Mouse (Mus musculus): ENCODE results near the gene Cuta.
"Not testable (repeated sequence)": the region's sequence is repeated elsewhere in the genome, so short reads cannot be mapped to it uniquely, and the experiment has no call there.

The Cuta gene

GRCm38 (mm10) chr17:26936921-26937695 is 2.3 kb downstream of the Cuta start:
- peak; percentile 43 for DNase-seq (ENCODE audit: low spot score)

- DNase-seq (ENCODE audit: low spot score), result peak; percentile 48
These were observed 2.9 kb downstream of the Cuta start for GRCm38 (mm10) chr17:26936453-26936852.

- DNase-seq (ENCODE audit: low spot score), result no peak
These were observed 4.3 kb downstream of the Cuta start for GRCm38 (mm10) chr17:26935027-26935426.

GRCm38 (mm10) chr17:26933885-26934827 is 5.2 kb downstream of the Cuta start:
- no peak for DNase-seq (ENCODE audit: low spot score)

GRCm38 (mm10) chr17:26933419-26933818 is 6.0 kb downstream of the Cuta start:
- DNase-seq (ENCODE audit: low spot score), result no peak

- peak; percentile 99 for DNase-seq (ENCODE audit: low spot score)
These were observed 6.5 kb downstream of the Cuta start, which contains the start of gene Phf1 for GRCm38 (mm10) chr17:26932839-26933398. TSS of gene Phf1 (plus strand) at chr17:26933052.

- peak; percentile 73 for DNase-seq (ENCODE audit: low spot score)
These were observed 7.6 kb downstream of the Cuta start for GRCm38 (mm10) chr17:26931795-26932194.

GRCm38 (mm10) chr17:26925414-26925813 is 14.0 kb downstream of the Cuta start:
- not testable (repeated sequence) for DNase-seq (ENCODE audit: low spot score)

GRCm38 (mm10) chr17:26922368-26922767 is 17.0 kb downstream of the Cuta start:
- not testable (repeated sequence) for DNase-seq (ENCODE audit: low spot score)

GRCm38 (mm10) chr17:26919516-26919915 is 19.9 kb downstream of the Cuta start:
- DNase-seq (ENCODE audit: low spot score), result not testable (repeated sequence)

- no peak for DNase-seq (ENCODE audit: low spot score)
These were observed 21.0 kb downstream of the Cuta start for GRCm38 (mm10) chr17:26918343-26918742.

- DNase-seq (ENCODE audit: low spot score), result not testable (repeated sequence)
These were observed 21.8 kb downstream of the Cuta start for GRCm38 (mm10) chr17:26917560-26917959.

- peak; percentile 100 for DNase-seq (ENCODE audit: low spot score)
These were observed 22.5 kb downstream of the Cuta start, which contains the start of gene Kifc5b for GRCm38 (mm10) chr17:26916711-26917482. TSS of gene Kifc5b (plus strand) at chr17:26917091.

GRCm38 (mm10) chr17:26915248-26915647 is 24.1 kb downstream of the Cuta start:
- DNase-seq (ENCODE audit: low spot score), result no peak

- DNase-seq (ENCODE audit: low spot score), result not testable (repeated sequence)
These were observed 31.9 kb downstream of the Cuta start for GRCm38 (mm10) chr17:26907506-26907905.

GRCm38 (mm10) chr17:26904320-26904719 is 35.0 kb downstream of the Cuta start:
- no peak for DNase-seq (ENCODE audit: low spot score)

GRCm38 (mm10) chr17:26900916-26901315 is 38.5 kb downstream of the Cuta start:
- DNase-seq (ENCODE audit: low spot score), result no peak

- DNase-seq (ENCODE audit: low spot score), result peak; percentile 84
These were observed 43.8 kb downstream of the Cuta start for GRCm38 (mm10) chr17:26895578-26895977.

- DNase-seq (ENCODE audit: low spot score), result no peak
These were observed 45.0 kb downstream of the Cuta start for GRCm38 (mm10) chr17:26894342-26894741.

GRCm38 (mm10) chr17:26893492-26893891 is 45.9 kb downstream of the Cuta start:
- no peak for DNase-seq (ENCODE audit: low spot score)

GRCm38 (mm10) chr17:26892635-26893375 is 46.6 kb downstream of the Cuta start:
- DNase-seq (ENCODE audit: low spot score), result no peak

All from testis, postnatal 10 days (tissue).